Mouse (Mus musculus): ENCODE data around the gene Cdk9.
A peak's percentile ranks its signal among the peaks of the same experiment; 100 is the strongest.

Gene Cdk9

DNA sequence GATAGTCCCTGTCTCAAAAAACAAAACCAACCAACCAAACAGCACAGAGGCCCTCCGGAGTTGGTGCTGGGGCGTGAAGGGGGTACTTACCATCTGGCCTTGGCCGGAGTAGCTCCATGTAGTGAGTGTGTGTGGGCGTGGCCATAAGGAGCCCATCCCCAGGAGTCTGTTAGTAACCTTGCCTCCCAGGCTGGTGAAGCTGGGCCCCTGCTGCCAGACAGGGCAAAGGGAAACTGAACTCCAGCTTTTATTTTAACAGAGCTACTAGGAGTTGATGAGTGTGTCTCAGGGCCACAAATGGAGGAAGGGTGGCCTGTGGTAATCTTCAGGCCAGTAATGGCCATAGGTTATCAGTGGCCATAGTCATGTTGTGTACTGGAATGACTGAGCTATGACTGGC, 21.6 kb upstream of the Cdk9 start:
- no peak for DNase-seq (ENCODE audit: low spot score in 2 of 2)

DNA sequence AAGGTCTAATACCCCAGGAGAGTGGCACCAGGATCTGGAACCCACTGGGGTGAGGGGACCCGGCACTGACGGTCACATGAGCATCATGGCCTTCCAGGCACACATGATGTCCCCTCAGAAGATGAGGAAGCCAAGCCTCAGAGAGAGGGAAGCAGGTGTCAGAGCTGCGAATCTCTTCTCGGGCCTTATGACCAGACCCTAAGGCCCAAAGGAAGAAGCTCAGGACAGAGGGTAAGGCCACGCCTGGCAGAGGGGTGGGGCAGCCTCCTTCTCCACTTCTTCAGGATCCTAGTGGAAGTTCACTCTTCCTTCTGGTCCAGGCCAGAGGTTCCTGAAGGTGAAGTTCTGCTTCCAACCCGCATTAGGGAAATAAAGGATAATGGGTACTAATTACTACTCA, 19.8 kb upstream of the Cdk9 start:
- DNase-seq (ENCODE audit: low spot score in 2 of 2): no peak

DNA sequence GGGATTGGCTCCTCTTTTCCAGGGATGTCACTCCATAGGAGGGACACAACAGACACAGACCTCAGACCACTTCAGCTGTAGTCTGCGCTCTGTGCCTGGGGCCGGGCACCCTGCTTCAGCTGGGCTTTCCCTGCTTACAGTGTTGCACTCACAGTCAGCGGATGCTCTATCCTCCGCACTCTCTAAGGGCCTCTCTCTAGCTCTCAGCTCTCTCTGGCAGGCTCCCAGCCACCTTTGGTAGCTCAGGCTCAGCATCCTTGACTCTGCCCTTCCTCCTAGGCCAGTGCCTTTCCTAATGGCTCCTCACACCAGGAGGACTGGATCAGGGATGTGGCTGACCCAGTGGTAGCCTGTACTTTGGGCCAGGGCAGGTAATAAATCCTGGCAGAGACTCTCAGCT, 19.0 kb upstream of the Cdk9 start:
- DNase-seq (ENCODE audit: low spot score in 2 of 2): no peak

DNA sequence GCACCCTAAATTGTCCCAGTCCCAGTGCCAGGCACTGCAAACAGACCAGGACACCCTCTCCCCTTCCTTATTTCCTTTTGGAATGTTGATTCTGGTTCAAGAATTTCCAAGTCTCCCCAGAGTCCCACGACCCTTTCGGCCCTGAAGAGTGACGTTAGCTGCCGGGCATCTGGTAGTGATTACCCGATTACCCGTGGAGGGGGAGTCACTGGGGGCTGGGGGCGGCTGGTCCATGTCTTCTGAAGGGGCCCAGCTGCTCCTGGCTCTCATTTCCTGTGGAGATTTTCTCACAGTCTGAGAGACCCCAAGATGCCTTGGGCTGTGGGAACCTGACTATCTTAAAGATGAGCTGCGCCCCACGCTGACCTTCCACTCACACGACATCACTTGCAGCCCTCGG, 18.0 kb upstream of the Cdk9 start:
- no peak for DNase-seq (ENCODE audit: low spot score in 2 of 2)

DNA sequence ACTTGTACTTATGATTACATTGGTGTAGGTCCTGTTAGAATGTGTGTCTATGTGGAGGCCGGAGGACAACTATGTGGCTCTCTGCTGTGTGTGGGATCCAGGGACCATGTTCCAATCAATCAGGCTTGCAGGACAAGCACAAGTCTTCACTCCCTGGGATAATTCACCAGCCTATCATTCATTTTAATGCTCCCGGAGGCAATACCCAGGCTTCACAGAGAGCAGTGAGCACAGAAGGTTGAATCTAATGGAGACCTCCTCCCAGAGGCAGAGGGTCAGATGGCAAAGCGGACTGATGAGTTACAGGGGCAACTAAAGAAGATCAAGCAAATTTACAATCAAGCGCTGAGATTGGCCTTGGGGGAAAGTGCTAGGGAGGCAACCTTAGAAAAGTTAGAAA, 16.7 kb upstream of the Cdk9 start:
- DNase-seq (ENCODE audit: low spot score in 2 of 2): no peak

DNA sequence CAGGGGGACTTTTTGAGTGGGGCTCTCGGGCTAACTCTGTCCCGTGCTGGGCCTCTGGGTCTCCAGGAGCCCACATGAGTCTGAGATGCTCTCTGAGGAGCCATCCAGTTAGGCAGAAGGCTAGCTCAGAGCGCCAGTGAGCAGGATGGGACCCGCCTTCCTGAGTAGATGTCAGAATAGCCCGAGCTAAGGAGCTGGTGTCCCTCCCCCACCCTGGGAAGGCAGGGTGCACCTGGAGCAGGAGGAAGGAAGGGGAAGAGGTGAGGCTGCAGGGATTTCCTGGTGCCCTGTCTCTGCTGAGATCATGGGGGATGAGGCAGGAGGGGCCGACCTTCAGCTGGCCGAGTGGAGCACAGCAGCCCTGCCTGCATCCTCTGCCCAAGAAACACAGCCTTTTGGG, 15.6 kb upstream of the Cdk9 start:
- DNase-seq (ENCODE audit: low spot score in 2 of 2): no peak

DNA sequence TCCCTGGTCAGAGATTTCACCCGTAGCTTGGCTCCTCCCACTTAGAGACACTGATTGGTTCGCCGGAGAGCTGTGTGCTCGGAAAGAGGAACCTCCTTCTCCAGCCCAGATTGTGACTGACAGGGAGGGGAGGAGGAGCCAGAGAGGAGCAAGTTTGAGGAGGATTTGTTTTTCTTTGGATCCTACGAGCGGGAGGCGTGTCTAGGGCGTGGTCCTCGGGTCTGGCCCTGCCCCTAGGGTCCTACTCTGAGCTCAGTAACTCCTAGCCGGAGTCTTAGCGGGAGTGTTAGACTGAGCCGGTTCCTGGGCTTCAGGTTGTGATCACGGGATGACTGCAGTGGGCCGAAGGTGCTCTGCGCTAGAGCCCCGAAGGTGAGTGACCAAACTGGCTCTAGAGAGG, 14.6 kb upstream of the Cdk9 start:
- peak; percentile 77 to 82 for DNase-seq (ENCODE audit: low spot score in 2 of 2)

DNA sequence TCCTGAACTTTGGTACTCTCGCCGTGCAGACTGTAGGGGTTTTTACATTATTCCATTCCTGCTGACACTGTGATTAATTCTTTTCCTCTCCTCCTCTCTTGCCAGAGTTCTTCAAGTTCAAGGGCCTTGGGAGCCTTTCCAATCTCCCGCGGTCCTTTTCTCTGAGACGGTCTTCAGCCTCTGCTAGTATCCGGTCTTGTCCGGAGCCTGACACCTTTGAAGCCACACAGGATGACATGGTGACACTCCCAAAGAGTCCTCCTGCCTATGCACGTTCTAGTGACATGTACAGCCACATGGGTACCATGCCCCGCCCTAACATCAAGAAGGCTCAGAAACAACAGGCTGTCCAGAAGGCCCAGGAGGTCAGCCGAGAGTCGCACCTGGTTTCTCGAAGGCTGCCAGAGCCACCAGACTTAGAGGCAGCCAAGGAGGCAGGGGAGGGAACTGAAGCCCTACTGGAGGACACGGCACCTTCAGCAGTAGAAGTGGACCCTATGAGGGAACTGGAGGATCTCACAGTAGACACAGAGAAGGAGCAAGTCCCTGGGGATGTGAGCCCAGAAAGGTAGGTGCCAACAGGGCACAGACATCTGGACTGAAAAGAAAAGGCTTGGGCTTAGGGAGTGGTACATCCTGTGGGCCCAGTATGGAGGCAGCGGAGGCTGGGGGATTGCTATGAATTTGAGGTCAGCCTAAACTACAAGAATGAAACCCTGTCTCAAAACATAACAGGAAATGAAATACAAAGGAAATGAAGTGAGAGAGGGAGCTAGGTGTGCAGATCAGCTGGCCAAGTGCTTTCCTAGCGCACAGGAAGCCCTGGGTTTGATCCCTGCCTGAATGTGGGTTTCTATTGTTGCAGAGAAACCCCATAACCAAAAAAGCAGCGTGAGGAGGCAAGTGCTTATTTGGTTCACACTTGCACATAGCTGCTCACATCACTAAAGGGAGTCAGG, 12.2 kb upstream of the Cdk9 start:
- no peak for DNase-seq (ENCODE audit: low spot score in 2 of 2)

DNA sequence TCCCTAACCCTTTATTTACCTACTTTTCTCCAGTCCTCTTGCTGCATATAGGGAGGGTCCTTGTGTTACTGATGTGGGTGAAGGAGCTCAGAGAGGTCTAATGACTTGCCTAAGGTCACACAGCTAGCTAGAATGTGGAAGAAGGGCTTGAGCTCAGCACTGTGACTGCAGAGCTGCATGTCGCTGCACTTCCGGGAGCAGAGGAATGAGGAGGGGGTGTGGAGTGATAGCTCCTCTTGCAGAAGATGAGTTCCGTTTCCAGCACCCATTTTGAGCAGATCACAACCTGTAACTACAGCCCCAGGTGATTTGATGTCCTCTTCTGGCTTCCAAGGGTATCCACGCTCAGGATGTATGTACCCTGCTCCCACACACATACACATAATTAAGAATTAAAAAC, 11.3 kb upstream of the Cdk9 start:
- DNase-seq (ENCODE audit: low spot score in 2 of 2): no peak

DNA sequence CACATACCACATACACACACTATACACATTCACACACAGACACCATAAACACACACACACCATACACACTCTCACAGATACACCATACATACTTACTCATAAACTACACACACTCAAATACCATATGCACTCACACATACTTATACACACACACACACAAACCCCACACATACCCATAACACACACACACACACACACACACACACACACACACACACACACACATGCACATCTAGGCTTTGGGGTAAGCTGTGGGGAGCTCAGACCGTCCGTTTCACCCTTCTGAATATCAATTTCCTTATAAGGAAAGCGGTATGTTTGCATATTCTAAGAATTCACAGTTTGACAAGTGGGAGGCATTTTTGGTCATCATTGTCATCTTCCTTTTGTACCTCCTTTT, 9.7 kb upstream of the Cdk9 start:
- DNase-seq (ENCODE audit: low spot score in 2 of 2): no peak

DNA sequence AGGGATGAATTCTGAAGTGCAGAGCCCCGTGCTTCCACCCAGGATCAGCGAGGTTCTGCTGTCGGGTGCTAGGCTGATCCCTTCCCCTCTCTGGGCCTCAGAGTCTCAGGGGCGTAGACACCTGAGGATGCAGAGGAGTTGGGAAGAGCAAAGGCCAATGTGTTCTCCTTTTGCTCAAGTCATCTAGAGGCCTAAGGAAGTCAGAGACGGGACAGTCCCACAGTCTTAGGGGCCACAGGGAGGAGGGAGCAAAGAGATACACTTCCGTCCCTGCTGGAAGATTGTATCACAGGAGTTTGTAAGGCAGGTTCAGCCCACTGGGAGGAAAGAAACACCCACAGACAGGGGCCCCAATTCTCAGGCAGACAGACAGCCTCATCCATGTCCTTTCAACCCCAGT, 9.2 kb upstream of the Cdk9 start:
- no peak for DNase-seq (ENCODE audit: low spot score in 2 of 2)

DNA sequence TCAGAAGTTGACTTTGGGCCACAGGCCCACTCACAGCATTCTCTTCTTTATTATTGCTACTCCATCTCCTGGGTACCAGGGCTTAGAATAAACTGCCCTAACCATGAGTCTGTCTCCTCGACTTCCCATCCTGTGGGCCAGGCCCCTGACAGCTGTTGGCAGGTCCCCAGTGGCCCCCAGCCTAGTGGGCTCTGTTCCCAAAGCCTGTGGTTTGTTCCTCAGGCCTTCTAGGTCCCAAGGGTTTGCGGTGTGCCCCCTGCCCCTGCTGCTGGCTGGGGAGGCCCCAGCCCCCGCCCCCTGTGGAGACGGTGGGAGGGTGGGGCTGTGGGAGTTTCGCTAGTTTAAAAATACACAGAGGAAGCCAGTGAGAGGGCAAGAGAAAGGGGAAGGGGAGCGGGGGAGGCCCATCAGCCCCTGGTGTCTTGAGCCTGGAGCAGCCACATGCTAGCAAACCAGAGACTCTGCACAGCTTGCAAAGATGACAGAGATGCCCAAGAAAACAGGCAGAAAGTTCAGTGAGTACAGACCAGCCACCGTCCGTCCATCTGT, 7.9 kb upstream of the Cdk9 start, which contains the start of gene Sh2d3c:
TSS of gene Sh2d3c (plus strand) at position 375 of the 549 bp plus-strand sequence.
- DNase-seq (ENCODE audit: low spot score in 2 of 2): no peak

DNA sequence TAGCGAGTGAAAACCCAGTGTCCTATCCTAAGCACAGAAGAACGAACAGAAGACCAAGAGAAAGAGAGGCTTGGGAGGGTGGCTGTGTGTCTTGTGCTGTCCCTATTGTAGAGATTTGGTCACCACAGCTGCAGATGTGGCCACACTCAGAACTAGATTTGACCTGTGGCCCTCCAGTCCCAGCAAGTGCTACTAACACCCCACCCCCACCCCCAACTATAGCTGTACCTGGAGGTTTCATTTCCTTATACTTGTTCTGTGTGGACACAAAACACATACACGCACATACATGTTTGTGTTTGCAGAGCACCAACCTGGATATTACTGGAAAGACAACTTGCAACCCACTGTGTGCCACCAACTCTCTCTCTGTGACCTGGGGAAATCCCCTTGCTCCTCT, 7.2 kb upstream of the Cdk9 start:
- no peak for DNase-seq (ENCODE audit: low spot score in 2 of 2)

DNA sequence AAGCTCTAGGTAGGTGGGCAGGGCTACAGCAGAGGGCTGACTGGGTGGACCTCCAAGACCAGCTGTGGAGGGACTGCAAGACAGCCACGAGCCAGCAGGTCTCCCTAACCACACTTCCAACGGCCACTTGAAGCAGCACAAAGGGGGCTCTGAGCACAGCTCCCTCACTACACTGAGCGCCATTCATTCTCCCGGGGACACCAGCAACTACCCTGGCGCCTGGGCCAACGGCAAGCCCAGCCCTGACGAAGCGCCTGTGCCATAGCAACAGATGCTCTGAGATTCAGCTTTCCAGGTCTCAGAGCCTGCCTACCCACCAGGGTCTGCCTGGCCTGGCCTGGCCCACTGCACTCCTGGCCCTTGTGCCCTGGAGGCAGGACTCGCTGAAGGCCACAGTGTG, 5.9 kb upstream of the Cdk9 start:
- DNase-seq (ENCODE audit: low spot score in 2 of 2): no peak

DNA sequence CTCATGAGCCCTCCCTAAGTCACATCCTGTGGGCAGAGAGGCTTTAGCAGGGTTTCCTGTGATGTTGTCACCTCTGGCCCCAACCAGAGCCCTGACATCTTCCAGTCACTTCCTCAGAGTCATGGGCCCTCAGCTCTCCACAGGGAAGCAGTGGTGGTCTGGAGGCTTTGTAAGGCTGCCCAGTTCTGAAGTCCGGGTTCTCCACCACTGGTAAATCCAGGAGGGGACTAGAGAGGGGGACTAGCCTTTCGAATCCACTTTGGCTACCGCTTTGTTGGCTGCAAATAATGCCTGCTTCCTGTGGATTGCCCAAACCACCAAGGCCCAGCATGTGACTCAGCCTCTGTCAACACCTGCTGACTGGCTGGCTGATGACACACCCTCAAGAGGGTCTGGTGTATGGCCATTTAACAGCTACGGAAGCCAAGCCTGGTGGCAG, 2.1 kb upstream of the Cdk9 start:
- no peak for DNase-seq (ENCODE audit: low spot score in 2 of 2)

DNA sequence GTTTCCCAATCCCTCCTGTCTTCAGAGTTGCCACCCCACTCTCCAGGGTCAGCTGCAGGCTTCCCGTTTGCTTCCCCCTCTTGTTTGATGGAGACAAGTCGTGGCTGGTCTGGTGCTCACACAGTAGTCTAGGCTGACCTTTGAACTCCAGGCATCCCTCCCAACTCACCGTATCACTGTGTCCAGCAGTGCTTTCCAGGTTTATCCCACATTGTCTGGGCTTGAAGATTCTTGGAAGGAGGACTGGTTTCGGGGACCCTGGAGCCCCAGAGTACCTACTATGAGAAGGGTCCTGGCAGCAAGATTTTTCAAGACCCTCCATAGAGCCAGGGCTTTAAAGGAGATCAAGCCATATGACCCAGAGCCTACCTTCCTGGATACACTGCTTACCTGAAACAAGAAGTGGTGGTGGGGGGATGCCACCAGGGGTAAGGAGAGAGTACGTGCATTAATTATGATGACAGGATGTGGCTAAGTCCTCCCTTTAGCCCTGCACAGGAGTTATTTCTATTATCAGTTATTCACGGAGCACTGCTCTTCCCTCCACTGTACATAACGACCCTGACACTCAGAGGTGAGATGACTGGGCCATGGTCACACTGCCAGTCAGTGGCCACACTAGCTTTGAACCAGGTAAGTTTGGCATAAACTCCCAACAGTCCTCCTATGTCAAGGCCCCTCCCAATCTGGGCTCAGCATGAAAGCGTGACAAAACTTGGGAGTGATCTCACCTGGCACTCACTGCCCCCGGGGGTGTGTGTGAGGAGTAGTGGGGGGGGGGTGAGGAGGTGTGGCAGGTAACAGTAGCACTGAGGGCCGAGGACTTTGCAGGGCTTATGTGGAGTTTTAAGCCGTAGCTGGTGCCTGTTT, 1.5 kb upstream of the Cdk9 start:
- DNase-seq (ENCODE audit: low spot score in 2 of 2): no peak

DNA sequence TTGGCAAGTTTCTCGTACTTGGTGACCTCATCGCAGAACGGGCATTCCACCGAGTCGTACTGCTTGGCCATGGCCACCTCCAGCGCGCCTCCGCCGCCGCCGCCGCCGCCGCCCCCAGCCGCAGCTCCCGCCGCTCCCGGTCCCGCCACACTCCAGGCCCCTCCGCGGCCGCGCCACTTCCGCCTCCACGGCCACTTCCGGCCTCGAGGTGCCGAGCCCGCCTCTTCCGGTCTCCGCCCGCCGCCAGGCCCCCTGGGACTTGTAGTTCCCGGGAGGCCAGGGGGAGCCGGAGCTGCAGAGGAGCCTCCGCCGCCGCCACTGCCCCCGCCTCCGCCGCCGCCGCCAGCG, 316 bp downstream of the Cdk9 start:
- DNase-seq (ENCODE audit: low spot score in 2 of 2): peak; percentile 92 to 93

DNA sequence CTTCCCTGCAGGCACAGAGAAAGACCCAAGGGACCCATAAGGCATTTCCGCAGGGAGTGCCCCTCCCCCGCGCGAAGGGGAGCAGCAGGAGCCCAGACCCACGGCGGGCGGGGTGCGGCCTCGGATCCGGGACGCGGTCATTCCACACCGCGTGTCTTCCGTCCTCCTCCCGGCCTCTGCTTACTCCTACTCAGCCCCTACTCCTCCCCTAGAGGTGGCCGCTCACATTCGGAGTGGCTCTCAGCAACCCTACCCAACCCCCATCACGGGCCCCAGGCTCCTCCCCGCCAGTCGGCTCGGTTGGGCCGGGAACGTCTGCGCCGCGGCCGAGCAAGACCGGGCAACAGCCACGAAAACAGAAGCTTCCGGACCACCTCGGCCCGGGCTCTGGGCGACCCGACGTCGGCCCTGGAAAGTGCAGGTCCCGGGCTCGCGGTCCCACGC, 746 bp downstream of the Cdk9 start:
- peak; percentile 30 to 31 for DNase-seq (ENCODE audit: low spot score in 2 of 2)

DNA sequence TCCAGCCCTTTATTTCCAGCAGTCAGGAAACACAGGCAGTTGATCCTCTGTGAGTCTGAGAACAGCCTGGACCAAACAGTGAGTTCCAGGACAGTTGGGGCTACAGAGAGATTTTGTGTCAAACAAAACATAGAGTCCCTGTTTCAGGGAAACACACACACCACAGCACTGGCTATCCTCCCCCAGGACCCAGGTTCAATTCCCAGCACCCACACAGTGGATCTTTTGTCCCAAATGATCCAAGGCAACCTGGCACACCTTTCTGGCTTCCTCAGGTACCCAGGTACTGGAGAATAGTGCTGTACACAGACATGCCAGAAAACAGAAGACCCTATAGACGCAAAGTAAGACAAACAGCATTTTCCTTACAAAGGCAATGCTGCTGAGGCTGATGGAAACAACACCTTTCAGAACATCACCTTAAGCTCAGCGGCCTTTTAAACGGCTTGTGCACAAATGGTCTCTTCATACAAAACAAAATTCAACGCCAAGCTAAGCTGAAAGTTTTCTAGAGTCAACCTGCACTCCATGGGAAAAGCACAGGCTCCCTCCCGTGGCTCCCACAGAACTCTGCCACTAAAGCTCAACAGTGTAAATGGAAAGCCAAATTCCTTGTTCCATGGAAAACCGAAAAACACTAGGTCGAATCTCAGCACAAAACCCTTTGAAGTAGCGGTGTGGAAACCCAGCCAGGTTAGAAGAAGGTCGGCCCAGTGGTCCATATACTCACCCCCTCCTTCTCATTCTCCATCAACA, 1.4 kb downstream of the Cdk9 start:
- DNase-seq (ENCODE audit: low spot score in 2 of 2): no peak

DNA sequence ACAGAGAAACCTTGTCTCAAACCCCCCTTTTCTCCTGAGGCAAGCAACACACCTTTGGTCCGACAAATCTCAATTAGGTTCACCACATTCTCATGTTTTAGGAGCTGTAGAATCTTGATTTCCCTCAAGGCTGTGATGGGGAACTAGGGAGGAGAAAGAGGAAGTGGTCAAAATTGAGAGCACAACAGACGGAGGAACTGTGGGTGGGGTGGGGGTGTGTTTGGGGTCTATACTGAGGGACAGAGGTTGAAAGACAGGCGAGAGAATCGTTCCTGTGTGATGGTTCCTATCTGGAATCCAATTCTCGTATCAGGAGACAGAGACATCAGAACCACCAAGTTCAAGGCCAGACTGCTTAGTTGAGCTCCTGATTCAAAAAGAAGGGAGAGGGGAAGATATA, 2.5 kb downstream of the Cdk9 start:
- DNase-seq (ENCODE audit: low spot score in 2 of 2): no peak

DNA sequence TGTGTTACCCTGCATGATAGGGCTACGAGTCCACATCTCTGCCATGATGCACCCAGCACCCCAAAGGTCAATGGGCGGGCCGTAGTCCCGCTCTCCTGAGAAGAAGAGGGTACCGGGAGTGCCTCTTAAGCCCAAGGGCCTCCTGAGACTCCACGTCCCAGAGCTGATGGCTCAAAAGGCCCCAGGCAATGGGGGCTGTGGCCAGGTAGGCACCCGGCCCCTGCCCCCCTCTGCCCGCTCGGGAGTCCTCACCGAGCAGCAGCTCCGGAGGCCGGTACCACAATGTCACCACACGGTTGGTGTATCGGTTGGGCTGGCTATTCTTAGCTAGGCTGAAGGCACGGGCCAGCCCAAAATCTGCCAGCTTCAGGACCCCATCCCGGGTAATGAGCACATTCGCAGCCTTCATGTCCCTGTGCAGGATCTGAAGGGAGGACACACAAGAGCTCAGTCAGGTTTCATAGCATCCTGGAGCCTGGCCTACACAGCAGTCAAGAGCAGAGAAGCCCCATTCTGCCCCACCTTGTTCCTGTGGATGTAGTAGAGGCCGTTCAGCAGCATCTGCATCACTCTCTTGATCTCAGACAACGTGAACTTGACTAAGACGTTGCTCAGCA, 3.2 kb downstream of the Cdk9 start:
- no peak for DNase-seq (ENCODE audit: low spot score in 2 of 2)

Data from frontal cortex, postnatal 36 days (tissue).